Mouse (Mus musculus): ENCODE measurements at regions not wholly inside any gene's neighbourhood (a gene's known extent, or its start where the extent isn't known, plus 50 kb on each side); places are given as distances from the start of the nearest gene placed in this dataset.

DNA sequence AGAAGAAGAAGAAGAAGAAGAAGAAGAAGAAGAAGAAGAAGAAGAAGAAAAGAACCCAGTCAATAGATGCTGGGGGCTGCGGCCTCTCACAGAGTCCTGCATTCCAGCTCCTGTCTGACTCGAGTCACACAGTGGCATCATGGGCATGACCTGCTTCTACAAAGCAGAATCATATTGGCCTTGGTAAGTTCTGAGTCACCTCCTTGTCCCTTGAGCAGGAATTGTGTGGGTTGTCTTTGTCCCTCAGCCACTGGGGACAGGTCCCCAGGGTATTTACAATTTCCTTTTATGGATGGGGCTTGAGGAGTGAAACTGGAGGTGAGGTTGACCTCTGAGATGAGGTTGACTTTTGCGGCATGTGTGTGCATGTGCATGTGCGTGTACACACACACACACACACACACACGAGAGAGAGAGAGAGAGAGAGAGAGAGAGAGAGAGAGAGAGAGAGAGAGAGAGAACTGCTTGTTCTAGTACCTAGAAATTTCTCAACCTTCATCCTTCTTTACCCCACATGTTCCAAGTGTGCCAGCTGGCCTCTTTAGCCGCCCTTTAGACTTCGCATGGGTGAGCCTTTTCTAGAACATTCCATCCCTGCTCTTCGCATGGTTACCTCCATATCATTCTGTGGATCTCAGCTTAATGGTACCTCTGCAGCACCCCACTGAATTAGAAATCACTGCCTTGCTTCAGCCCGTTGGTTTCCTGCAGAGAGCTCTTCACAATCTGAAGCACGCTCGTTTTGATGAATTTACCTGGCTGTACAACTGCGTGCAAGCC is 283.2 kb downstream of the 4933412E24Rik start:
- TF ChIP-seq KAT2A (conservative IDR thresholded peaks at IDR 0.05; ENCODE audit: low read depth, low read length): no peak
- TF ChIP-seq JUND (IDR thresholded peaks at IDR 0.05; ENCODE audit: low read depth, low read length): no peak
- Histone ChIP-seq H3K27ac (ENCODE audit: control insufficient read depth, low read depth, low read length) (no peak overlapping the region), H3K79me2 (ENCODE audit: control insufficient read depth, insufficient read depth, low read length, poor library complexity) (no peaks in the 10 kb centered on the region), H3K9me3 (replicated peaks; ENCODE audit: insufficient read depth, low read length) (no peaks in the 10 kb centered on the region), H3K27me3 (ENCODE audit: control insufficient read depth in 1 of 2, insufficient read depth in 2 of 2, low read length in 2 of 2) (no peaks in the 10 kb centered on the region), H3K4me3 (ENCODE audit: control insufficient read depth in 1 of 2, insufficient read depth in 1 of 2, low read depth in 2 of 2, low read length in 2 of 2) (no peak overlapping the region), H3K4me1 (ENCODE audit: control insufficient read depth in 1 of 2, insufficient read depth in 2 of 2, low read length in 2 of 2) (no peaks in the 10 kb centered on the region), H3K36me3 (ENCODE audit: control insufficient read depth in 1 of 2, insufficient read depth in 2 of 2, low read length in 2 of 2) (no peaks in the 10 kb centered on the region), H3K9ac (ENCODE audit: control insufficient read depth, low read depth, low read length, poor library complexity, severe bottlenecking) (no peak overlapping the region)
- DNase-seq (ENCODE audit: low read depth, low spot score): no peak

DNA sequence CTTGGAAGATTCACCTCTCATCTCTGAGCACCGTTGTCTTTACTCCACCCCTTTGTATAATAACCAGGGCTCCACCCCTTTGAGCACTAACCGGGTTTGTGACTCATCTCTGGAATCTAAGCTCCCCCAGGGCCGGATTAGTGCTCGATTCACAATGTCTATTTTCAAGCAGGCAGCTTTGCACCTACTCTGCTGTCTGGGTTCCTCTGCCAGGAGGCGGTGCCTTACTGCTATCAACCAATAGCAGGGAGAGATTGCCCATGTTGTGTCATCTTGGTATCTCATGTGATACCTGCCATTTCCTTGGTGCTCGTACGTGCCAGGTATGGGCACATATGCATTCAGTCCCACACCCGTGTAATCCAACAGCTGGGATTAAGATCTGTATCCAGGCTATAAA is 285.3 kb downstream of the 4933412E24Rik start:
- Histone ChIP-seq H3K27ac (ENCODE audit: control insufficient read depth, low read depth, low read length) (no peak overlapping the region), H3K36me3 (ENCODE audit: control insufficient read depth in 1 of 2, insufficient read depth in 2 of 2, low read length in 2 of 2) (no peaks in the 10 kb centered on the region), H3K4me3 (ENCODE audit: control insufficient read depth in 1 of 2, insufficient read depth in 1 of 2, low read depth in 2 of 2, low read length in 2 of 2) (no peak overlapping the region), H3K27me3 (ENCODE audit: control insufficient read depth in 1 of 2, insufficient read depth in 2 of 2, low read length in 2 of 2) (no peaks in the 10 kb centered on the region), H3K79me2 (ENCODE audit: control insufficient read depth, insufficient read depth, low read length, poor library complexity) (no peaks in the 10 kb centered on the region), H3K9ac (ENCODE audit: control insufficient read depth, low read depth, low read length, poor library complexity, severe bottlenecking) (no peak overlapping the region), H3K9me3 (replicated peaks; ENCODE audit: insufficient read depth, low read length) (no peaks in the 10 kb centered on the region), H3K4me1 (ENCODE audit: control insufficient read depth in 1 of 2, insufficient read depth in 2 of 2, low read length in 2 of 2) (no peaks in the 10 kb centered on the region)
- no peak for TF ChIP-seq MYB (IDR thresholded peaks at IDR 0.05; ENCODE audit: low read depth, low read length)
- TF ChIP-seq NELFE (IDR thresholded peaks at IDR 0.05; ENCODE audit: low read depth, low read length): no peak
- no peak for TF ChIP-seq POLR2A (IDR thresholded peaks at IDR 0.05; ENCODE audit: control insufficient read depth in 1 of 2, insufficient read depth in 1 of 2, low read depth in 1 of 2, low read length in 2 of 2, poor library complexity in 1 of 2)
- no peak for TF ChIP-seq TAL1 (IDR thresholded peaks at IDR 0.05; ENCODE audit: low read length)
- TF ChIP-seq SMC3 (IDR thresholded peaks at IDR 0.05; ENCODE audit: low read depth, low read length): no peak
- TF ChIP-seq MXI1 (IDR thresholded peaks at IDR 0.05; ENCODE audit: low read depth, low read length): no peak
- TF ChIP-seq USF1 (IDR thresholded peaks at IDR 0.05; ENCODE audit: low read depth, low read length): no peak
- DNase-seq (ENCODE audit: low read depth, low spot score): no peak

DNA sequence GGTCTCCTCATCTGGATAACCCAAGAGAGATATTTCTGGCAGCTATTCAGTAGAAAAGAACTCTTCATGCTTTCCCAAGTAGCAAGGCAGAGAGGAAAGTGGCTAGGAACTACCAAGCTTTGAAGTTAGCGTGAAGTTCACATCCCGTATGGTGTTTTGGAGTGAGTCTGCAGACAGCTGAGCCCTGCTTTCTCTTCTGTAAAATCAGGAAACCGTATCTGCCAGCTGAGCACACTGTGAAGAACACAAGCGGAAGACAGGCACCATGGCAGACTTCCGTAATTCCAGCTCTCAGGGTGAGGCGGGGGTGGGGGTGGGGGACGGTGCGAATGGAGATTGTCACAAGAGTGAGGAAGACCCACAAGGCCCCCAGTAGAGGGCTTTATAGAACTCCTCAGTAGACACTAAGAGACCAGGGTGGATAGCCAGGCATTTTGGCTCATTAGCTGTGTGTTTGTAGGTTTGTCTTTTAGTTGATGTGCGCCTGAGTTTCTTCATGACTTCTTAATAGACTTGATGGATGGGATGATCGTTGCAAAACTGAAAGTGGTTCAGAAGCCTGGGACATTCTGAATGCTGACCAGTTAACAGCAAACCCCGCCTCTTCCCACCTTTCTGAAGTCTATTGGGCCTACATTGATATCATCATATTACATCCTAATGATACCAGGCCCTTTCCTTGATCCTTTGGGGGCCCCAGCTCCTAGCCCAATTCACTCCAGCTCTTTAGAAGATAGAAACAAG is 287.4 kb downstream of the 4933412E24Rik start:
- no peak overlapping the region for H3K27ac ChIP-seq (ENCODE audit: control insufficient read depth, low read depth, low read length)
- no peaks in the 10 kb centered on the region for H3K79me2 ChIP-seq (ENCODE audit: control insufficient read depth, insufficient read depth, low read length, poor library complexity)
- no peak overlapping the region for H3K9ac ChIP-seq (ENCODE audit: control insufficient read depth, low read depth, low read length, poor library complexity, severe bottlenecking)
- H3K27me3 ChIP-seq (ENCODE audit: control insufficient read depth in 1 of 2, insufficient read depth in 2 of 2, low read length in 2 of 2): no peaks in the 10 kb centered on the region
- DNase-seq (ENCODE audit: low read depth, low spot score): no peak
- H3K4me3 ChIP-seq (ENCODE audit: control insufficient read depth in 1 of 2, insufficient read depth in 1 of 2, low read depth in 2 of 2, low read length in 2 of 2): no peak overlapping the region
- H3K4me1 ChIP-seq (ENCODE audit: control insufficient read depth in 1 of 2, insufficient read depth in 2 of 2, low read length in 2 of 2): no peaks in the 10 kb centered on the region
- TF ChIP-seq CHD2 (IDR thresholded peaks at IDR 0.05; ENCODE audit: low read length): no peak
- TF ChIP-seq TAL1 (IDR thresholded peaks at IDR 0.05; ENCODE audit: low read length): no peak
- TF ChIP-seq ZNF384 (IDR thresholded peaks at IDR 0.05; ENCODE audit: low read depth, low read length): no peak
- no peak for TF ChIP-seq POLR2AphosphoS2 (IDR thresholded peaks at IDR 0.05; ENCODE audit: low read length)
- no peak for TF ChIP-seq TCF12 (IDR thresholded peaks at IDR 0.05; ENCODE audit: low read depth, low read length)
- no peak for TF ChIP-seq UBTF (IDR thresholded peaks at IDR 0.05; ENCODE audit: borderline replicate concordance, insufficient read depth, low read depth, low read length)
- TF ChIP-seq JUND (IDR thresholded peaks at IDR 0.05; ENCODE audit: low read depth, low read length): no peak
- no peak for TF ChIP-seq ZMIZ1 (IDR thresholded peaks at IDR 0.05; ENCODE audit: low read depth, low read length)
- no peak for TF ChIP-seq MEF2A (IDR thresholded peaks at IDR 0.05; ENCODE audit: extremely low read depth, insufficient replicate concordance, low read depth, low read length, poor library complexity, severe bottlenecking)
- no peak for TF ChIP-seq ELF1 (IDR thresholded peaks at IDR 0.05; ENCODE audit: low read depth, low read length)
- TF ChIP-seq MAFK (IDR thresholded peaks at IDR 0.05; ENCODE audit: borderline replicate concordance, low read depth, low read length): no peak
- no peak for TF ChIP-seq MAZ (IDR thresholded peaks at IDR 0.05; ENCODE audit: low read depth, low read length)
- no peak for TF ChIP-seq GATA1 (IDR thresholded peaks at IDR 0.05; ENCODE audit: low read depth, low read length)
- no peak for TF ChIP-seq NELFE (IDR thresholded peaks at IDR 0.05; ENCODE audit: low read depth, low read length)
- no peaks in the 10 kb centered on the region for H3K9me3 ChIP-seq (replicated peaks; ENCODE audit: insufficient read depth, low read length)
- H3K36me3 ChIP-seq (ENCODE audit: control insufficient read depth in 1 of 2, insufficient read depth in 2 of 2, low read length in 2 of 2): no peaks in the 10 kb centered on the region

Data from MEL (cell line).